Mouse (Mus musculus) embryonic fibroblast, embryonic 13.5 days (primary cell): ENCODE results near the gene Papss1. TPM values are rescaled to one million over a fixed set of nuclear protein-coding genes. Genes with fewer than 3 reads are reported as not detected.
A peak's percentile ranks its signal among the peaks of the same experiment; 100 is the strongest.

Experiments used
- H3K27ac ChIP-seq: 2 replicates; pipeline ENCODE4 v1.5.1; 2012; ENCODE audit warnings: low read length, control low read depth, inconsistent platforms; ENCODE audit not compliant: insufficient read depth
- H3K4me1 ChIP-seq: 2 replicates; pipeline ENCODE4 v1.6.1; 2011; ENCODE audit warnings: low read length; ENCODE audit not compliant: control insufficient read depth, insufficient read depth
- H3K4me3 ChIP-seq: 2 replicates; pipeline ENCODE4 v1.5.1; 2011; ENCODE audit warnings: mild to moderate bottlenecking, control low read depth, low read length; ENCODE audit not compliant: insufficient read depth
- CTCF ChIP-seq: IDR thresholded peaks from 2 replicates; pipeline ENCODE4 v1.5.1; 2011; ENCODE audit warnings: mild to moderate bottlenecking, control low read depth, low read length, moderate library complexity, borderline replicate concordance; ENCODE audit not compliant: insufficient read depth
- POLR2A ChIP-seq: IDR thresholded peaks from 2 replicates; pipeline ENCODE4 v1.6.1; 2011; ENCODE audit warnings: low read depth, mild to moderate bottlenecking, control low read depth, low read length, moderate library complexity
- polyA plus RNA-seq: library from polyadenylated mRNA; stranded (reverse); fragments of >200 nt; gene quantifications from 2 replicates; pipeline ENCODE4 v1.2.4, GENCODE M21; 2011; ENCODE audit warnings: low read depth; ENCODE audit not compliant: missing spikeins, insufficient read length

The Papss1 gene
- polyA plus RNA-seq: 35.8 and 44.8 TPM in 2 replicates

- TF ChIP-seq POLR2A (peak; percentile 98), CTCF (no peak)
- Histone ChIP-seq H3K27ac (peak within 1 kb of the TSS; percentile 56), H3K4me3 (peak within 1 kb of the TSS; percentile 99), H3K4me1 (peaks cover 15% of the 10 kb centered on the region)
Observed at GRCm38 (mm10) chr3:131564430-131565256, at the start of gene Papss1. Papss1 (plus strand) TSS chr3:131564768.

GRCm38 (mm10) chr3:131516332-131516999 lies 48.1 kb upstream of the Papss1 start:
- H3K4me3 ChIP-seq: no peak overlapping the region
- TF ChIP-seq CTCF (no peak), POLR2A (no peak)
- no peak overlapping the region for H3K27ac ChIP-seq
- no peaks in the 10 kb centered on the region for H3K4me1 ChIP-seq

- Histone ChIP-seq H3K4me1 (no peaks in the 10 kb centered on the region), H3K4me3 (no peak overlapping the region), H3K27ac (no peak overlapping the region)
- TF ChIP-seq POLR2A: no peak
- no peak for TF ChIP-seq CTCF
Observed at GRCm38 (mm10) chr3:131517756-131518155, 46.8 kb upstream of the Papss1 start.

- Histone ChIP-seq H3K4me1 (no peaks in the 10 kb centered on the region; the same call in 1 of the 2 replicates), H3K4me3 (no peak overlapping the region), H3K27ac (no peak overlapping the region)
- TF ChIP-seq POLR2A: no peak
- TF ChIP-seq CTCF: no peak
Observed at GRCm38 (mm10) chr3:131521206-131521605, 43.4 kb upstream of the Papss1 start.

GRCm38 (mm10) chr3:131522243-131522642 lies 42.3 kb upstream of the Papss1 start:
- Histone ChIP-seq H3K4me3 (no peak overlapping the region), H3K4me1 (no peaks in the 10 kb centered on the region; the same call in 1 of the 2 replicates), H3K27ac (no peak overlapping the region)
- TF ChIP-seq CTCF (no peak), POLR2A (no peak)

GRCm38 (mm10) chr3:131523749-131524148 lies 40.8 kb upstream of the Papss1 start:
- Histone ChIP-seq H3K4me3 (no peak overlapping the region), H3K4me1 (no peaks in the 10 kb centered on the region; the same call in 1 of the 2 replicates), H3K27ac (no peak overlapping the region)
- TF ChIP-seq POLR2A (no peak), CTCF (no peak)

- no peak for TF ChIP-seq POLR2A
- no peak for TF ChIP-seq CTCF
- no peak overlapping the region for H3K27ac ChIP-seq
- no peaks in the 10 kb centered on the region; the same call in 1 of the 2 replicates for H3K4me1 ChIP-seq
- no peak overlapping the region for H3K4me3 ChIP-seq
Observed at GRCm38 (mm10) chr3:131524210-131524609, 40.4 kb upstream of the Papss1 start.

GRCm38 (mm10) chr3:131524779-131525178 lies 39.8 kb upstream of the Papss1 start:
- H3K27ac ChIP-seq: no peak overlapping the region
- TF ChIP-seq POLR2A (no peak), CTCF (no peak)
- H3K4me3 ChIP-seq: no peak overlapping the region
- no peaks in the 10 kb centered on the region; the same call in 1 of the 2 replicates for H3K4me1 ChIP-seq

GRCm38 (mm10) chr3:131525229-131525628 lies 39.3 kb upstream of the Papss1 start:
- no peak for TF ChIP-seq CTCF
- no peak for TF ChIP-seq POLR2A
- Histone ChIP-seq H3K27ac (no peak overlapping the region), H3K4me3 (no peak overlapping the region), H3K4me1 (peaks cover 2% of the 10 kb centered on the region)
